Mouse (Mus musculus) gastrocnemius, postnatal 10 days (tissue): ENCODE measurements around the gene Prrt1. TPM values are rescaled to one million over a fixed set of nuclear protein-coding genes. Genes with fewer than 3 reads are reported as not detected.

Experiments
- DNase-seq: peaks from one replicate; pipeline ENCODE4 v3.0.0; 2021; ENCODE audit warnings: mixed read lengths
- total RNA-seq, 2 experiments: library from RNA; stranded (reverse); gene quantifications; 2 replicates each; pipeline ENCODE4 v1.2.3; 2021

Prrt1 gene
- total RNA-seq, 2 experiments from 2014 or later = 0.61 to 0.63 TPM

- no peak for DNase-seq
These were observed 42.1 kb downstream of the Prrt1 start for GRCm38 (mm10) chr17:34671151-34672066.

- DNase-seq = no peak
These were observed 43.0 kb downstream of the Prrt1 start for GRCm38 (mm10) chr17:34672246-34672792.

- DNase-seq = no peak
These were observed 43.8 kb downstream of the Prrt1 start for GRCm38 (mm10) chr17:34673139-34673538.

GRCm38 (mm10) chr17:34674524-34675204 is 45.3 kb downstream of the Prrt1 start:
- no peak for DNase-seq

GRCm38 (mm10) chr17:34675205-34676092 is 46.1 kb downstream of the Prrt1 start:
- DNase-seq = no peak

GRCm38 (mm10) chr17:34676093-34676460 is 46.7 kb downstream of the Prrt1 start:
- no peak for DNase-seq

GRCm38 (mm10) chr17:34676671-34677070 is 47.3 kb downstream of the Prrt1 start:
- DNase-seq = no peak

GRCm38 (mm10) chr17:34680191-34680590 is 50.9 kb downstream of the Prrt1 start:
- DNase-seq = no peak

GRCm38 (mm10) chr17:34680621-34681020 is 51.3 kb downstream of the Prrt1 start:
- DNase-seq = no peak

- DNase-seq = no peak
These were observed 51.8 kb downstream of the Prrt1 start for GRCm38 (mm10) chr17:34681132-34681571.

- no peak for DNase-seq
These were observed 52.7 kb downstream of the Prrt1 start for GRCm38 (mm10) chr17:34681881-34682536.

Other genes starting within 250 kb of the Prrt1 start
- under 1 TPM; 0.36 to 0.42 TPM for gene BC051142, start 230.7 kb upstream of the Prrt1 start, total RNA-seq
- not detected for gene Btnl4, start 152.2 kb upstream of the Prrt1 start, total RNA-seq
- not detected for gene Btnl6, start 112.2 kb upstream of the Prrt1 start, total RNA-seq
- 10 to 100 TPM; 14.4 to 22.2 TPM for gene Notch4, start 65.3 kb upstream of the Prrt1 start, total RNA-seq
- 1 to 10 TPM; 3.2 to 5.0 TPM for gene Gpsm3, start 39.7 kb upstream of the Prrt1 start, total RNA-seq
- gene Pbx2, start 38.3 kb upstream of the Prrt1 start, total RNA-seq = 10 to 100 TPM; 24.2 to 30.9 TPM
- 1 to 10 TPM; 1.1 to 1.4 TPM for gene Ager, start 31.7 kb upstream of the Prrt1 start, total RNA-seq
- gene Rnf5, start 25.8 kb upstream of the Prrt1 start, total RNA-seq = 10 to 100 TPM; 19.8 to 21.8 TPM
- 10 to 100 TPM; 38.0 to 39.4 TPM for gene Agpat1, start 25.3 kb upstream of the Prrt1 start, total RNA-seq
- gene Egfl8, start 13.6 kb upstream of the Prrt1 start, total RNA-seq = 10 to 100 TPM; 13.8 to 15.2 TPM
- 10 to 100 TPM; 32.6 to 33.7 TPM for gene Ppt2, start 1.0 kb upstream of the Prrt1 start, total RNA-seq
- 1 to 10 TPM; 4.5 to 4.7 TPM for gene Fkbpl, start 15.2 kb downstream of the Prrt1 start, total RNA-seq
- 10 to 100 TPM; 12.7 to 14.4 TPM for gene Atf6b, start 17.6 kb downstream of the Prrt1 start, total RNA-seq
- gene Tnxb, start 41.0 kb downstream of the Prrt1 start, total RNA-seq = 100 to 1,000 TPM in 1 of 2 experiments, 10 to 100 TPM in 1; 90.2 to 123 TPM
- 1 to 10 TPM; 2.0 to 3.3 TPM for gene C4b, start 114.3 kb downstream of the Prrt1 start, total RNA-seq
- under 1 TPM; 0.31 to 0.36 TPM for gene Cyp21a1, start 175.0 kb downstream of the Prrt1 start, total RNA-seq
- 1 to 10 TPM; 8.9 to 9.0 TPM for gene Stk19, start 207.4 kb downstream of the Prrt1 start, total RNA-seq
- 10 to 100 TPM; 12.3 to 15.3 TPM for gene Dxo, start 207.5 kb downstream of the Prrt1 start, total RNA-seq
- 10 to 100 TPM; 19.6 to 22.2 TPM for gene Skiv2l, start 220.7 kb downstream of the Prrt1 start, total RNA-seq
- gene Nelfe, start 220.9 kb downstream of the Prrt1 start, total RNA-seq = 10 to 100 TPM; 13.7 to 17.3 TPM
- 1 to 10 TPM; 1.9 to 4.1 TPM for gene Cfb, start 233.0 kb downstream of the Prrt1 start, total RNA-seq
- 1 to 10 TPM; 4.6 to 7.3 TPM for gene Zbtb12, start 249.9 kb downstream of the Prrt1 start, total RNA-seq